Mouse (Mus musculus) bone marrow macrophage, adult 2 months (primary cell): ENCODE measurements around the gene Vsig2. TPM values are rescaled to one million over a fixed set of nuclear protein-coding genes. Genes with fewer than 3 reads are reported as not detected.

ENCODE experiments used
- H3K27ac ChIP-seq: 2 replicates; pipeline ENCODE4 v1.5.1; 2012; ENCODE audit warnings: low read depth, low read length; ENCODE audit not compliant: insufficient read depth
- H3K4me1 ChIP-seq: 2 replicates; pipeline ENCODE4 v1.6.1; 2012; ENCODE audit warnings: low read length; ENCODE audit not compliant: control insufficient read depth, insufficient read depth
- H3K4me3 ChIP-seq: 2 replicates; pipeline ENCODE4 v1.5.1; 2012; ENCODE audit warnings: mild to moderate bottlenecking, low read length, moderate library complexity; ENCODE audit not compliant: insufficient read depth
- CTCF ChIP-seq: IDR thresholded peaks from 2 replicates; pipeline ENCODE4 v1.5.1; 2012; ENCODE audit warnings: low read depth, mild to moderate bottlenecking, low read length, moderate library complexity
- POLR2A ChIP-seq: IDR thresholded peaks from 2 replicates; pipeline ENCODE4 v1.6.1; 2012; ENCODE audit warnings: mild to moderate bottlenecking, low read depth, low read length, borderline replicate concordance
- polyA plus RNA-seq: library from polyadenylated mRNA; stranded (reverse); fragments of >200 nt; gene quantifications from 2 replicates; pipeline ENCODE4 v1.2.4, GENCODE M21; 2012; ENCODE audit not compliant: missing spikeins, insufficient read depth, insufficient read length

The Vsig2 gene
- polyA plus RNA-seq, 1 experiment, result not detected

DNA sequence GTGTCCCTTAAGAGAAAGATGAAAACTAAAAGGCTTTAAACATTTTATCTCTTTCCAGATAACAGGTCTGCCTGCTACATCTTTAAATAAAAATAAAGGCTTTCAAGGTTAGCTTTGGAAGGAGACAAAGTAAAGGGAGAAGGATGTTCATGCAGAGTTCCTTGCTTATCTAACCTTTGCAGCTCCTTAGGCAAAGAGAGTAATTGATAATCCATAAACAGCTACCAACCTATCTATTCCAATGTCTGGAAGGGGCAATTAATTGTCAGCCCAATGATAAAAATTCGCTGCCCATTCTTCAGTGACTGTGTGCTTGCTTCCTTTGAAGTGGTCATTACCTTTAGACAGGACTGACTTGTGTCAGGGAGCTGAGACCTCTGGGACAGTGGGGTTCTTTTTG, 24.8 kb downstream of the Vsig2 start:
- H3K4me1 ChIP-seq, result peaks cover 6% of the 10 kb centered on the region; the same call in 1 of the 2 replicates
- no peak overlapping the region for H3K4me3 ChIP-seq
- H3K27ac ChIP-seq, result no peak overlapping the region
- TF ChIP-seq POLR2A (no peak), CTCF (no peak)

- Histone ChIP-seq H3K27ac (no peak overlapping the region), H3K4me3 (no peak overlapping the region), H3K4me1 (0 out of 2 replicates have a peak, but pooled peaks cover 4% of the 10 kb centered on the region)
- no peak for TF ChIP-seq POLR2A
- no peak for TF ChIP-seq CTCF
Measured at GRCm38 (mm10) chr9:37567019-37567418, 28.0 kb downstream of the Vsig2 start.

- Histone ChIP-seq H3K4me1 (0 out of 2 replicates have a peak, but pooled peaks cover 4% of the 10 kb centered on the region), H3K27ac (no peak overlapping the region), H3K4me3 (no peak overlapping the region)
- TF ChIP-seq POLR2A, result no peak
Measured at GRCm38 (mm10) chr9:37567454-37567853, 28.4 kb downstream of the Vsig2 start.

DNA sequence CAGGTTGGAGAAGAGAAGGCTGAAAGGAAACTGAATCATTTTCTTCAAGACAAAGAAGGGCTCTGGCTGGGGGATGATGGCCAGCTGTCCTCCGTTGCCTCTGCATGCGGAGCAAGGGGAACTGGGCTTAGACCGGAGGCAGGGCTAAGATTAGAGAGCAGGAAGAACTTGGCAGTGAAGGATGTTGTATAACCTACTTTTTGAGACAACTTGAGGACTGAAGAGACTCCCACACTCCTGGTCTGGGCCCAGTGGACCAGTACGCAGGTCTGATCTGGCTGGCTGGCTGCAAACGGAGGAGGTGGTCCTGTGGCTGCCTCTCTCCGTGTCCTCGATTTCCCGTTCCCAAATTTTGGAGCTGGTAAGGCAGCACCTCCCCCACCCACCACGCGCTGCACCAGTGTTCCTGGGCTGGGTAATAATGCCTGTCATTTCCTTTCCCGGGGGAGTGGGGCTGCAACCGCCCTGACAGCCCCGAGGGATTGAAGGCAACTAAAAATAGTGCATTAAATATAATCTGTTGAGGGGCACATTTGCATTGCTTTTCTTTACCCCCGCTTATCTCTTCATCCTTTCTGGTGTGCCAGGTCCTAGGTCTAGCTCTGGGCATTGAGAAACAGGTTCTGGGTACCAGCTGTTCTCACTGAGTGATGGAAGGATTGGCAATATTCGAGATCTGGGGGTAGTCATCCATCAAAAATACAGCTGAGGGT, 29.0 kb downstream of the Vsig2 start:
- TF ChIP-seq POLR2A, result no peak
- no peak for TF ChIP-seq CTCF
- H3K27ac ChIP-seq, result no peak overlapping the region
- no peak overlapping the region for H3K4me3 ChIP-seq
- H3K4me1 ChIP-seq, result 0 out of 2 replicates have a peak, but pooled peaks cover 4% of the 10 kb centered on the region

DNA sequence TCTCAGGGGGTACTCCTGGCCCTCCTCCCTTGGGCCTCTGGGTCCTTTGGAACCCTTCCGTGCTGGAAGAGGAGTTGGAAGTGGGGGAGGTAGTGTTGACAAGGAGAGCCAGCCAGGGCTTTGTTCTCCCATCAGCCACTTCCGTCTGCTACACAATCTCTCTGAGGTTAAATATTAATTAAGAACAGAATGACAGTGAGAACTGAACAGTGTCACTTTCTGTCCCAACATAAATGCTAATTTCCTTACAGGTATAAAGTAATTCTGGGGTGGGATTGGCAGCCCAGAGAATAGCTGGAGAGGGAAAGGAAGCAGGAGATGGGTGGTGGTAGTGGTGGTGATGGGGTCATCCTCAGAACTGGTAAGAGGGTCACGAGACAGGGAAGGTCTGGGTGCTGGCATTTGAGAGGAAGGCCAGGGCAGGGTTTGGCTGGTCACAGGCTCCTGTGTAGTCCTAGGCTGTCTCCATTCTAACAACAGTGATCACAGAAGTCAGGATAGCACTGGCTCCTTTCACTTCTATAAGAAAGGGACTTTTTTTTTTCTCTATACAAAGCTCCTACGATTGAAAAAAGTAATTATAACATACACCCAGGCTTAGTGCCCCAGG, 29.7 kb downstream of the Vsig2 start:
- H3K4me3 ChIP-seq, result no peak overlapping the region
- 0 out of 2 replicates have a peak, but pooled peaks cover 4% of the 10 kb centered on the region for H3K4me1 ChIP-seq
- no peak overlapping the region for H3K27ac ChIP-seq
- TF ChIP-seq CTCF, result no peak
- TF ChIP-seq POLR2A, result no peak

DNA sequence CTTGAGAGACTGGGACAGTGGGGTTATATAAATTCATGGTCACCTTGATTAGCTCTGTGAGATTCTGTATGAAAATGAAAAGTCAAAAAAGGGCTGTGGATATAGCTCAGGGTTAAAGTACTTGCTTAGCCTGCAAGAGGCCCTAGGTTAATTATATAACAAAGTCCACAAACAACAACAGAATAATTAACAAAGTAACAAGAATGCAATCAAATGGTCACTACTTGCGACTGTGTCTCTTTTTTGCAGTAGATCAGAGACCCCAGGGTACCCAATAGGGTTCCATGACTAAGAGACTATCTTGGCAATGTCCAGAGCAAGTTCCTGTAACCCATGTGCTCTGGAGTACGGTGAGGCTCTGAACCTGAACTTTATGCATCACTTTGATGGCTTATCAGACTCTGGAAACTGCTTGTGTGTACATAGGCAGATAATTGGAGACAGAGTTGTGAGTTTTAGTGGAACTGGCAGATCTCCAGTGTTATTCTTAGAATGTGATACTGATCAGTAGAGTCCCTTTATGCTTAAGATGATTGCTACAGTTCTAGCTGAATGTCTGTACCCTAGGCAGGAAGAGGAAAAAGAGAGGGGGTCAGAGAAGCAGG, 30.3 kb downstream of the Vsig2 start:
- H3K4me3 ChIP-seq, result no peak overlapping the region
- H3K4me1 ChIP-seq, result 0 out of 2 replicates have a peak, but pooled peaks cover 4% of the 10 kb centered on the region
- no peak overlapping the region for H3K27ac ChIP-seq
- TF ChIP-seq CTCF, result no peak
- no peak for TF ChIP-seq POLR2A

DNA sequence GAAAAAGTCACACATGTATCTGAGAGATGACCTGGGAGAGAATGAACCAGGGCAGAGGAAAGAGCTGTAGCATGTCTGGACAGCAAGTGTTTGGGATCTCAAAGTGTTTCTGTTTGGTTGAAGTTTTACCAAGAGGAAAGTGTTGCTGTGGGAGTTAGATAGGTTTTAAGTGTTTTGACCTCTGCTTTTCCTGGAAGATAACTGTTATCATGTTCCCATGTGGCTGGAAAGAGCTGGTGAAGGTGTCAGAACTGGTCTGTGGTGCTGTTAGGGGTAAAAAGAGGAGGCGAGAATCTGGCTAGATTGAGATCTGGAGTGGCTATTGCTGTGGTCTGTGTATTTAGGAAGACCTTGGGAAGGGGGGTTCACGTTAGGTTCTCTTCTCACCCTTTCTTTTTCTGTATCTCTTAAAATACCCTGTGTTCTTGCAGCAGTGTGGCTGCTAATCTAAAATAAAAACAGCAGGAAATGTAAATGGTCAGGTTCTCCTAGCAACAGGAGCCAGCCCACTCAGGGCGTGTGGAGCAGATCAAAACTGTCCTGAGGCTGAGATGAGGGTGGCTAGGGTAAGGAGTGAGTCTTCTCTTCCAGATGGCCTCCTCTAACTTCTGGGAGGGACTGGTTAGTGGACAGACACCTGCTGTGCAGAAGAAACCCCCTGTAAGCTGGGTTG, 33.3 kb downstream of the Vsig2 start:
- Histone ChIP-seq H3K4me3 (no peak overlapping the region), H3K27ac (no peak overlapping the region), H3K4me1 (0 out of 2 replicates have a peak, but pooled peaks cover 4% of the 10 kb centered on the region)
- TF ChIP-seq POLR2A (no peak), CTCF (no peak)

- no peaks in the 10 kb centered on the region for H3K4me1 ChIP-seq
- no peak overlapping the region for H3K27ac ChIP-seq
- no peak overlapping the region for H3K4me3 ChIP-seq
- no peak for TF ChIP-seq POLR2A
- TF ChIP-seq CTCF, result no peak
Measured at GRCm38 (mm10) chr9:37576436-37576930, 37.4 kb downstream of the Vsig2 start.

DNA sequence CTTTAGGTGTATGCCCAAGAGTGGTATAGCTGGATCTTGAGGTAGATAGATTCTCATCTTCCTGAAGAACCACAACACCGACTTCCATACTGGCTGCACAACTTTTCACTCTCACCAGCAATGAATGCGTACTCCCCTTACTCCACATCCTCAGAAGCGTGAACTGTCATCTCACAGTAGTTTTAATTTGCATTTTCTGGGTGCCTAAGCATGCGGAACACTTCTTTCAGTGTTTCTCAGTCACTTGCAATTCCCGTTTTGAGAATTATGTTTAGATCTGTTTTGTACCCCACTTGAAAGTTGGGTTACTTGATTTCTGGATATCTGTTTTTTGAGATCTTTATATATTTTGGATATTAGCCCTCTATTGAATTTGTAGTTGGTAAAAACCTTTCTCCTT, 44.5 kb downstream of the Vsig2 start:
- TF ChIP-seq CTCF (no peak), POLR2A (no peak)
- no peaks in the 10 kb centered on the region for H3K4me1 ChIP-seq
- H3K27ac ChIP-seq, result no peak overlapping the region
- no peak overlapping the region for H3K4me3 ChIP-seq
